Mouse (Mus musculus) frontal cortex, postnatal 10 days (tissue): ENCODE measurements around the gene Olfr464.
"Not testable (repeated sequence)": the region's sequence is repeated elsewhere in the genome, so short reads cannot be mapped to it uniquely, and the experiment has no call there.

Experiments
- DNase-seq, 2 experiments: peaks; one replicate each; pipeline ENCODE4 v3.0.0; 2022; ENCODE audit warnings: low spot score in 2 of 2, mixed read lengths in 1 of 2

Gene Olfr464

DNA sequence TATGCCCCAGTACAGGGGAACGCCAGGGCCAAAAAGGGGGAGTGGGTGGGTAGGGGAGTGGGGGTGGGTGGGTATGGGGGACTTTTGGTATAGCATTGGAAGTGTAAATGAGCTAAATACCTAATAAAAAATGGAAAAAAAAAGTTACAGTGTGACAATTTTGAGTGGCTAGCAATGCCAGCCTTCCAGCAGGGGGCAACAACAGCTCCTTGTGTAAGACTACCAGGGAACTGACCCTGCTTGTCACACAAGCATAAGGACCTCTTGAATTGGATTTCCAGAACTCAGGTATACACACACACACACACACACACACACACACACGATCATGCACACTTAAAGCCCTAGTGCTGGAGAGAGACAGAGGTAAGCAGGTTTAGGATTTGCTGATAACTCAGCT is 53.9 kb downstream of the Olfr464 start:
- DNase-seq: not testable (repeated sequence)
